Mouse (Mus musculus) limb, embryonic 12.5 days (tissue): Measurements from ENCODE around the gene Nhlrc3. TPM values are rescaled to one million over a fixed set of nuclear protein-coding genes. Genes with fewer than 3 reads are reported as not detected.

Experiments
- ATAC-seq: fragments of 200-750 bp; cut with Nextera tagmentation; 2 replicates; pipeline ENCODE4 v1.8.0; 2017; ENCODE audit warnings: low read depth, moderate TSS enrichment; ENCODE audit not compliant: insufficient number of reproducible peaks, insufficient read depth, low FRiP score, low TSS enrichment
- H3K27ac ChIP-seq: fragments of 300-500 bp; sonication (generic); 2 replicates; pipeline ENCODE4 v1.5.1; 2016; ENCODE audit warnings: mild to moderate bottlenecking, moderate library complexity
- H3K27me3 ChIP-seq: fragments of 300-500 bp; sonication (generic); 2 replicates; pipeline ENCODE4 v1.6.1; 2016; ENCODE audit warnings: mild to moderate bottlenecking, moderate library complexity
- H3K36me3 ChIP-seq: fragments of 300-500 bp; sonication (generic); 2 replicates; pipeline ENCODE4 v1.6.1; 2016; ENCODE audit warnings: mild to moderate bottlenecking, moderate library complexity
- H3K4me1 ChIP-seq: fragments of 300-500 bp; sonication (generic); replicated peaks from 2 replicates; pipeline ENCODE4 v1.6.1; 2016
- H3K4me2 ChIP-seq: fragments of 300-500 bp; sonication (generic); 2 replicates; pipeline ENCODE4 v1.6.1; 2016; ENCODE audit warnings: mild to moderate bottlenecking, moderate library complexity
- H3K4me3 ChIP-seq: fragments of 300-500 bp; sonication (generic); replicated peaks from 2 replicates; pipeline ENCODE4 v1.5.1; 2016; ENCODE audit warnings: mild to moderate bottlenecking
- H3K9ac ChIP-seq: fragments of 300-500 bp; sonication (generic); replicated peaks from 2 replicates; pipeline ENCODE4 v1.6.1; 2016; ENCODE audit warnings: mild to moderate bottlenecking, moderate library complexity
- H3K9me3 ChIP-seq: fragments of 300-500 bp; sonication (generic); 2 replicates; pipeline ENCODE4 v1.6.1; 2016; ENCODE audit warnings: mild to moderate bottlenecking, moderate library complexity
- WGBS: fragments of 180-500 bp; shearing (Covaris S2); methylation state at CpG from one replicate; pipeline ENCODE4 v1.1.7; 2016; 5-methylcytosine and 5-hydroxymethylcytosine counted together
- polyA plus RNA-seq: library from polyadenylated mRNA; unstranded; fragments of >200 nt; fragmentation: Nextera tagmentation; extraction: Ambion mirVana; gene quantifications from 2 replicates; pipeline ENCODE4 v1.2.1, GENCODE M21; 2016

Gene Nhlrc3
- polyA plus RNA-seq, 1 experiment from 2014 or later: 11.4 TPM

- H3K4me1 ChIP-seq: 0 out of 2 replicates have a peak, but pooled peaks cover 2% of the 10 kb centered on the region
- no peak overlapping the region for H3K9ac ChIP-seq
- no peak overlapping the region for H3K27ac ChIP-seq
- peaks cover 86% of the 10 kb centered on the region for H3K36me3 ChIP-seq
- no peaks in the 10 kb centered on the region for H3K27me3 ChIP-seq
- no peak for ATAC-seq
- H3K4me3 ChIP-seq: no peak overlapping the region
- no peaks in the 10 kb centered on the region for H3K9me3 ChIP-seq
- no peak overlapping the region for H3K4me2 ChIP-seq
- WGBS: 95% methylated on average over 5 of the region's 5 CpGs
Measured at GRCm38 (mm10) chr3:53472061-53472460, 8.9 kb upstream of the Nhlrc3 start.

- no peak overlapping the region for H3K4me2 ChIP-seq
- H3K9ac ChIP-seq: no peak overlapping the region
- no peak overlapping the region for H3K4me3 ChIP-seq
- no peaks in the 10 kb centered on the region for H3K9me3 ChIP-seq
- no peak overlapping the region for H3K27ac ChIP-seq
- peaks cover 23% of the 10 kb centered on the region for H3K4me1 ChIP-seq
- WGBS: 93% methylated on average over 5 of the region's 5 CpGs
- H3K36me3 ChIP-seq: peaks cover 64% of the 10 kb centered on the region
- no peaks in the 10 kb centered on the region for H3K27me3 ChIP-seq
- no peak for ATAC-seq
Measured at GRCm38 (mm10) chr3:53469650-53470049, 6.5 kb upstream of the Nhlrc3 start.

GRCm38 (mm10) chr3:53467356-53467755 lies 4.2 kb upstream of the Nhlrc3 start:
- Histone ChIP-seq H3K36me3 (peaks cover 41% of the 10 kb centered on the region), H3K9ac (no peak overlapping the region), H3K27ac (no peak overlapping the region), H3K4me3 (no peak overlapping the region), H3K4me1 (peaks cover 24% of the 10 kb centered on the region), H3K27me3 (no peaks in the 10 kb centered on the region), H3K4me2 (no peak overlapping the region), H3K9me3 (no peaks in the 10 kb centered on the region)
- WGBS: 75% methylated on average over 5 of the region's 5 CpGs
- ATAC-seq: no peak

- ATAC-seq: no peak
- 86% methylated on average over 9 of the region's 9 CpGs for WGBS
- Histone ChIP-seq H3K4me1 (peaks cover 24% of the 10 kb centered on the region), H3K9me3 (no peaks in the 10 kb centered on the region), H3K4me2 (peak overlapping the region; percentile 78), H3K4me3 (peak overlapping the region; percentile 12; the same call in 1 of the 2 replicates), H3K36me3 (peaks cover 32% of the 10 kb centered on the region), H3K27ac (no peak overlapping the region), H3K9ac (no peak overlapping the region), H3K27me3 (no peaks in the 10 kb centered on the region)
Measured at GRCm38 (mm10) chr3:53466481-53466880, 3.3 kb upstream of the Nhlrc3 start.

DNA sequence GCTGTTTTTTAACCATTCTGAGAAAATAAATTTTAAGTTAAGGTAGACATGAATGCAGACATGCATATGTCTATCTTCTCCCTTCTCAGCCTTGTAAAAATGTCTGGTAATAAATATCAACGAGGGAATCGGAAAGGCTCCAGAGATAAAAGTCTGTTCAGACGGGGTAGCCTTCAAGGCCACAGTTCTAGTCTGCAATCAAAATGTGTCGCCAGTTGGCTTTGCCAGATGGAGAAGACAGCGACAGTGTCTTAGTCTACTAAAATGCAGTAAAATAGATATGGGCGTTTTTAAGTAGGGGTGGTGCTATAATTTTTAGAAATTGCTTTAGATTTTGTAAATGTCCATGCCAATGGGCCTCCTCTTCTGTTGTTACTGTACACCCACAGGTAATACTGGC lies 2.2 kb upstream of the Nhlrc3 start:
- Histone ChIP-seq H3K4me3 (peak overlapping the region; percentile 89), H3K9ac (no peak overlapping the region), H3K9me3 (no peaks in the 10 kb centered on the region), H3K27ac (no peak overlapping the region), H3K36me3 (peaks cover 29% of the 10 kb centered on the region), H3K4me2 (peak overlapping the region; percentile 78), H3K27me3 (no peaks in the 10 kb centered on the region), H3K4me1 (peaks cover 24% of the 10 kb centered on the region)
- 42% methylated on average over 6 of the region's 6 CpGs for WGBS
- no peak for ATAC-seq

GRCm38 (mm10) chr3:53464146-53464698 lies 1.1 kb upstream of the Nhlrc3 start:
- Histone ChIP-seq H3K36me3 (peaks cover 28% of the 10 kb centered on the region), H3K4me2 (peak overlapping the region; percentile 78), H3K4me3 (peak overlapping the region; percentile 89), H3K9ac (peak overlapping the region; percentile 85), H3K27me3 (no peaks in the 10 kb centered on the region), H3K9me3 (no peaks in the 10 kb centered on the region), H3K27ac (peak overlapping the region; percentile 88), H3K4me1 (peaks cover 24% of the 10 kb centered on the region)
- no peak for ATAC-seq
- under 1% methylated on average over 20 of the region's 20 CpGs for WGBS

GRCm38 (mm10) chr3:53463765-53464114 lies 608 bp upstream of the Nhlrc3 start:
- under 1% methylated on average over 35 of the region's 35 CpGs for WGBS
- Histone ChIP-seq H3K27me3 (no peaks in the 10 kb centered on the region), H3K9me3 (no peaks in the 10 kb centered on the region), H3K27ac (peak overlapping the region; percentile 88), H3K9ac (peak overlapping the region; percentile 85), H3K4me3 (peak overlapping the region; percentile 89), H3K36me3 (peaks cover 26% of the 10 kb centered on the region), H3K4me2 (peak overlapping the region; percentile 78), H3K4me1 (peaks cover 24% of the 10 kb centered on the region)
- ATAC-seq: peak; percentile 74

GRCm38 (mm10) chr3:53462701-53463045 lies 459 bp downstream of the Nhlrc3 start:
- Histone ChIP-seq H3K36me3 (peaks cover 32% of the 10 kb centered on the region), H3K9ac (peak overlapping the region; percentile 85), H3K4me3 (peak overlapping the region; percentile 89), H3K4me2 (peak overlapping the region; percentile 78), H3K9me3 (no peaks in the 10 kb centered on the region), H3K27ac (peak overlapping the region; percentile 88), H3K27me3 (no peaks in the 10 kb centered on the region), H3K4me1 (peaks cover 24% of the 10 kb centered on the region)
- ATAC-seq: no peak
- WGBS: 10% methylated on average over 9 of the region's 9 CpGs

DNA sequence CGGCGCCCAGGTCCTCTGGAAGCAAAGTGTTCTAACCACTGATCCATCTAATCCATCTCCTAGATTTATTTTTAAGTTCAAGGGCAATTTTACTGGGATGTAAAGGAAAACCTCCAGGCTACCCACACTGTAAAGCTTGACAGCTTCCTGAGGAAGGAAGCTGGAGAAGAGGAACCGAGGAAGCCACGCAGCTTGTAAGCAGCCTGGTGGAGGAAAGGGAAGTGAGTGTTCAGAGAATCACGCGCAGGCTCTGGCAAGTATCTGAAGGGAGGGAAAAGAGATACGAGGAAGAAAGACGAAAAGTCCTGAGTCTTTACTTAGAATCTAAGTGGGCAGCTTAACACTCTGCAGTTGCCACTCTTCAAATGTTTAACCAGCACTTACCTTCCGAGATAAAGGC lies 3.0 kb downstream of the Nhlrc3 start:
- no peak overlapping the region for H3K4me3 ChIP-seq
- H3K9ac ChIP-seq: no peak overlapping the region
- WGBS: 92% methylated on average over 9 of the region's 9 CpGs
- no peak overlapping the region for H3K4me2 ChIP-seq
- no peak for ATAC-seq
- H3K27ac ChIP-seq: no peak overlapping the region
- H3K27me3 ChIP-seq: no peaks in the 10 kb centered on the region
- peaks cover 56% of the 10 kb centered on the region for H3K36me3 ChIP-seq
- no peaks in the 10 kb centered on the region for H3K9me3 ChIP-seq
- H3K4me1 ChIP-seq: peaks cover 3% of the 10 kb centered on the region; the same call in 1 of the 2 replicates

DNA sequence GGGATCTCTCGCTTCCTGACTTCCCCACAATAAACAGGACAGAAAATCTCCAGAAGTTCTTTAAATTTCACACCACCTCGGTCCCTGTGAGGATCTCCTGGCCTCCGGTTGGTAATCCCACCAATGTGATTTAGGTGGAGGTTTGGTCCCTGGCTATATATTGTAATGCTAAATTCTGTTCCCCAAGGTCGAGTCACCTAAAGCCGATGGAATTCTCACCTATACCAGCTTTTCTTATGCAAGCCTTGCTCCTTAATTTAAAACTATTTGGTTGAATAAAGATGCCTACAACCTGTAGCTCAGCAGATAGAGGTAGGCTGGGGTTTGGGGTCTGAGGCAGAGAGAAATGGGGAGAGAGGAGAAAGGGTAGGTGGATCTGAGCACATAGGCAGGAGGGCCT lies 5.4 kb downstream of the Nhlrc3 start:
- WGBS: 59% methylated on average over 5 of the region's 5 CpGs
- peaks cover 80% of the 10 kb centered on the region for H3K36me3 ChIP-seq

GRCm38 (mm10) chr3:53454984-53455383 lies 8.1 kb downstream of the Nhlrc3 start:
- no peaks in the 10 kb centered on the region for H3K9me3 ChIP-seq
- H3K9ac ChIP-seq: no peak overlapping the region
- ATAC-seq: no peak
- H3K27me3 ChIP-seq: no peaks in the 10 kb centered on the region
- no peak overlapping the region for H3K4me2 ChIP-seq
- no peak overlapping the region for H3K4me3 ChIP-seq
- no peak overlapping the region for H3K27ac ChIP-seq
- no peaks in the 10 kb centered on the region for H3K4me1 ChIP-seq
- 80% methylated on average over 7 of the region's 7 CpGs for WGBS
- peaks cover 96% of the 10 kb centered on the region for H3K36me3 ChIP-seq

More for the DNA sequence above, 5.4 kb downstream of the Nhlrc3 start:
- Histone ChIP-seq H3K4me3 (no peak overlapping the region), H3K27me3 (no peaks in the 10 kb centered on the region), H3K4me1 (no peaks in the 10 kb centered on the region; the same call in 1 of the 2 replicates), H3K4me2 (no peak overlapping the region), H3K9me3 (no peaks in the 10 kb centered on the region), H3K9ac (no peak overlapping the region), H3K27ac (no peak overlapping the region)
- no peak for ATAC-seq

DNA sequence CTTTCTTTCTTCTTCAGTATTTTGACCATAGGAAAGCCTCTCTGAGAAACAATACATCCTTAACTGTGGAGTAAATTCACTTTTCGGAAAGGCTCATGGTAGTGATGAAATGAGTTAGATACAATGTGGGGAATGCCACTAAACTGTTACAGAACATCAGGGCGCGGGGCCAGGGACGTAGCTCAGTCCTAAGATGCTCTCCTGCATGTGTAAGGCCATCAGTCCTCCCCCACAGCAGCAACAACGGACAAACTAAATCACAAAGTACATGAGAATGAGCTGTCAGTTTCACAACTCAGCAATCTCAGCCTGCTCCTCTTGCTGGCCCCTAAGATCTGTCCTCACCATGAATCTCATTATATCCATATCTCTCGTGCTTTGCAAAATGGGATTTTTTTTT lies 8.6 kb downstream of the Nhlrc3 start:
- ATAC-seq: no peak
- peaks cover 94% of the 10 kb centered on the region for H3K36me3 ChIP-seq
- no peak overlapping the region for H3K9ac ChIP-seq
- no peak overlapping the region for H3K27ac ChIP-seq
- H3K4me3 ChIP-seq: no peak overlapping the region
- no peaks in the 10 kb centered on the region for H3K4me1 ChIP-seq
- H3K27me3 ChIP-seq: no peaks in the 10 kb centered on the region
- no peaks in the 10 kb centered on the region for H3K9me3 ChIP-seq
- H3K4me2 ChIP-seq: no peak overlapping the region
- 93% methylated on average over 6 of the region's 6 CpGs for WGBS
